Mouse (Mus musculus): ENCODE measurements around the gene Slc7a5.

Gene Slc7a5

GRCm38 (mm10) chr8:121850018-121850417 is 57.5 kb downstream of the Slc7a5 start:
- peak; percentile 88 for DNase-seq (ENCODE audit: low read depth)

- DNase-seq (ENCODE audit: low read depth) = no peak
Measured at GRCm38 (mm10) chr8:121849303-121849702, 58.2 kb downstream of the Slc7a5 start.

GRCm38 (mm10) chr8:121848495-121848894 is 59.0 kb downstream of the Slc7a5 start:
- DNase-seq (ENCODE audit: low read depth) = no peak

- DNase-seq (ENCODE audit: low read depth) = no peak
Measured at GRCm38 (mm10) chr8:121847987-121848386, 59.5 kb downstream of the Slc7a5 start.

- no peak for DNase-seq (ENCODE audit: low read depth)
Measured at GRCm38 (mm10) chr8:121847261-121847822, 60.2 kb downstream of the Slc7a5 start.

GRCm38 (mm10) chr8:121846815-121847214 is 60.7 kb downstream of the Slc7a5 start:
- no peak for DNase-seq (ENCODE audit: low read depth)

- DNase-seq (ENCODE audit: low read depth) = no peak
Measured at GRCm38 (mm10) chr8:121844765-121845164, 62.7 kb downstream of the Slc7a5 start.

- no peak for DNase-seq (ENCODE audit: low read depth)
Measured at GRCm38 (mm10) chr8:121843184-121843733, 64.2 kb downstream of the Slc7a5 start.

GRCm38 (mm10) chr8:121842064-121842955 is 65.2 kb downstream of the Slc7a5 start:
- no peak for DNase-seq (ENCODE audit: low read depth)

- DNase-seq (ENCODE audit: low read depth) = peak; percentile 52
Measured at GRCm38 (mm10) chr8:121841242-121841641, 66.3 kb downstream of the Slc7a5 start.

- peak; percentile 92 for DNase-seq (ENCODE audit: low read depth)
Measured at GRCm38 (mm10) chr8:121832503-121832902, 75.0 kb downstream of the Slc7a5 start.

- no peak for DNase-seq (ENCODE audit: low read depth)
Measured at GRCm38 (mm10) chr8:121832061-121832460, 75.4 kb downstream of the Slc7a5 start.

Measured in naive thymus-derived CD4-positive, alpha-beta T cell, adult 2 months (primary cell).